Mouse (Mus musculus) small intestine, adult 2 months (tissue): ENCODE data around the gene Plac9a.

Source experiments
- CTCF ChIP-seq: fragments of 200-500 bp; IDR thresholded peaks from 2 replicates; pipeline ENCODE4 v1.5.1; 2012; ENCODE audit warnings: low read depth, mild to moderate bottlenecking, control low read depth, inconsistent platforms, low read length, moderate library complexity, mixed read lengths; ENCODE audit not compliant: insufficient replicate concordance, insufficient read length; ENCODE audit errors: extremely low read depth
- POLR2A ChIP-seq: fragments of 200-500 bp; IDR thresholded peaks from 2 replicates; pipeline ENCODE4 v1.6.1; 2012; ENCODE audit warnings: low read depth, mild to moderate bottlenecking, control low read depth, inconsistent platforms, low read length, moderate library complexity

- TF ChIP-seq POLR2A, result no peak
- TF ChIP-seq CTCF, result no peak
Observed at GRCm38 (mm10) chr14:25853717-25854452, 49.0 kb downstream of the Plac9a start.
